Mouse (Mus musculus) forebrain, embryonic 14.5 days (tissue): ENCODE data around the gene 1500009C09Rik. TPM values are rescaled to one million over a fixed set of nuclear protein-coding genes. Genes with fewer than 3 reads are reported as not detected.

Experiments
- ATAC-seq: fragments of 200-750 bp; cut with Nextera tagmentation; 2 replicates; pipeline ENCODE4 v1.8.0; 2017; ENCODE audit warnings: mild to moderate bottlenecking, moderate library complexity
- DNase-seq: peaks from one replicate; pipeline ENCODE4 v3.0.0-alpha.2; 2015; ENCODE audit warnings: low spot score
- H3K27ac ChIP-seq: fragments of 300-500 bp; sonication (generic); 2 replicates; pipeline ENCODE4 v1.5.1; 2014; ENCODE audit warnings: low read depth, mild to moderate bottlenecking, control low read depth, low read length, moderate library complexity
- H3K27me3 ChIP-seq: fragments of 300-500 bp; sonication (generic); replicated peaks from 2 replicates; pipeline ENCODE4 v1.6.1; 2014; ENCODE audit warnings: low read length, control low read depth, mixed read lengths; ENCODE audit not compliant: control insufficient read depth, insufficient read depth
- H3K36me3 ChIP-seq: fragments of 300-500 bp; sonication (generic); 2 replicates; pipeline ENCODE4 v1.6.1; 2014; ENCODE audit warnings: low read length, control low read depth; ENCODE audit not compliant: control insufficient read depth, insufficient read depth
- H3K4me1 ChIP-seq: fragments of 300-500 bp; sonication (generic); 2 replicates; pipeline ENCODE4 v1.6.1; 2014; ENCODE audit warnings: antibody characterized with exemption, low read length, control low read depth; ENCODE audit not compliant: control insufficient read depth, insufficient read depth
- H3K4me2 ChIP-seq: fragments of 300-500 bp; sonication (generic); 2 replicates; pipeline ENCODE4 v1.6.1; 2014; ENCODE audit warnings: mild to moderate bottlenecking, control low read depth, low read length
- H3K4me3 ChIP-seq: fragments of 300-500 bp; sonication (generic); 2 replicates; pipeline ENCODE4 v1.5.1; 2014; ENCODE audit warnings: low read depth, low read length, control low read depth
- H3K9ac ChIP-seq: fragments of 300-500 bp; sonication (generic); 2 replicates; pipeline ENCODE4 v1.6.1; 2014; ENCODE audit warnings: mild to moderate bottlenecking, low read length, control low read depth, moderate library complexity
- H3K9me3 ChIP-seq: fragments of 300-500 bp; sonication (generic); replicated peaks from 2 replicates; pipeline ENCODE4 v1.6.1; 2016; ENCODE audit warnings: low read length, control low read depth, mixed read lengths; ENCODE audit not compliant: control insufficient read depth
- WGBS: fragments of 180-500 bp; shearing (Covaris S2); extraction: QIAGEN DNeasy Blood & Tissue Kit; methylation state at CpG from one replicate; pipeline ENCODE4 v1.1.7; 2014; 5-methylcytosine and 5-hydroxymethylcytosine counted together
- polyA plus RNA-seq: library from polyadenylated mRNA; unstranded; fragments of >200 nt; fragmentation: Nextera tagmentation; extraction: Ambion mirVana; gene quantifications from 2 replicates; pipeline ENCODE4 v1.2.1, GENCODE M21; 2014

The 1500009C09Rik gene
- polyA plus RNA-seq, 1 experiment from 2014 or later = 13.2 TPM

GRCm38 (mm10) chr15:82308416-82308815 lies 56.2 kb downstream of the 1500009C09Rik start:
- Histone ChIP-seq H3K9me3 (no peaks in the 10 kb centered on the region), H3K4me2 (no peak overlapping the region), H3K9ac (no peak overlapping the region), H3K27ac (no peak overlapping the region), H3K36me3 (no peaks in the 10 kb centered on the region), H3K27me3 (no peaks in the 10 kb centered on the region), H3K4me3 (no peak overlapping the region), H3K4me1 (no peaks in the 10 kb centered on the region)
- 84% methylated on average over 3 of the region's 3 CpGs for WGBS
- ATAC-seq (no peak), DNase-seq (no peak)

Other genes starting within 250 kb of the 1500009C09Rik start
- 33.4 and 39.5 TPM in 2 replicates for gene Desi1, start 218.5 kb upstream of the 1500009C09Rik start, polyA plus RNA-seq
- gene Snu13, start 204.8 kb upstream of the 1500009C09Rik start, polyA plus RNA-seq = 295 and 348 TPM in 2 replicates
- not detected in 2 replicates for gene 4930407I10Rik, start 193.2 kb upstream of the 1500009C09Rik start, polyA plus RNA-seq
- not detected in 2 replicates for gene Mei1, start 182.4 kb upstream of the 1500009C09Rik start, polyA plus RNA-seq
- 12.8 and 15.5 TPM in 2 replicates for gene Ccdc134, start 124.5 kb upstream of the 1500009C09Rik start, polyA plus RNA-seq
- 99.6 and 139 TPM in 2 replicates for gene Srebf2, start 105.2 kb upstream of the 1500009C09Rik start, polyA plus RNA-seq
- 0.61 and 0.77 TPM in 2 replicates for gene Shisa8, start 39.6 kb upstream of the 1500009C09Rik start, polyA plus RNA-seq
- 0.14 and 0.19 TPM in 2 replicates for gene Tnfrsf13c, start 28.0 kb upstream of the 1500009C09Rik start, polyA plus RNA-seq
- gene Cenpm, start 7.6 kb upstream of the 1500009C09Rik start, polyA plus RNA-seq = 42.4 and 63.9 TPM in 2 replicates
- gene Sept3, start 22.5 kb downstream of the 1500009C09Rik start, polyA plus RNA-seq = 225 and 276 TPM in 2 replicates
- not detected in 2 replicates for gene Wbp2nl, start 46.6 kb downstream of the 1500009C09Rik start, polyA plus RNA-seq
- gene Naga, start 86.5 kb downstream of the 1500009C09Rik start, polyA plus RNA-seq = 27.5 and 29.6 TPM in 2 replicates
- 0.63 and 0.80 TPM in 2 replicates for gene Pheta2, start 86.5 kb downstream of the 1500009C09Rik start, polyA plus RNA-seq
- gene Smdt1, start 86.6 kb downstream of the 1500009C09Rik start, polyA plus RNA-seq = 296 and 326 TPM in 2 replicates
- 302 and 403 TPM in 2 replicates for gene Ndufa6, start 101.9 kb downstream of the 1500009C09Rik start, polyA plus RNA-seq
- gene Cyp2d22, start 127.9 kb downstream of the 1500009C09Rik start, polyA plus RNA-seq = 0.63 and 1.2 TPM in 2 replicates
- gene Cyp2d11, start 141.6 kb downstream of the 1500009C09Rik start, polyA plus RNA-seq = not detected in 2 replicates
- not detected in 2 replicates for gene Cyp2d10, start 154.8 kb downstream of the 1500009C09Rik start, polyA plus RNA-seq
- gene Cyp2d9, start 181.0 kb downstream of the 1500009C09Rik start, polyA plus RNA-seq = not detected in 2 replicates